Mouse (Mus musculus) olfactory bulb, adult 2 months (tissue): ENCODE data around the gene Sash1.

Experiments used
- CTCF ChIP-seq: fragments of 200-500 bp; IDR thresholded peaks from 2 replicates; pipeline ENCODE4 v1.5.1; 2012; ENCODE audit warnings: low read depth, mild to moderate bottlenecking, low read length, moderate library complexity; ENCODE audit not compliant: insufficient read depth
- POLR2A ChIP-seq: fragments of 200-500 bp; IDR thresholded peaks from 2 replicates; pipeline ENCODE4 v1.6.1; 2012; ENCODE audit warnings: mild to moderate bottlenecking, low read depth, low read length, moderate library complexity; ENCODE audit not compliant: insufficient read depth

- TF ChIP-seq CTCF = no peak
- TF ChIP-seq POLR2A = no peak
Observed at GRCm38 (mm10) chr10:8858718-8859117, 27.2 kb downstream of the Sash1 start.
